In genomic region chr16:31334796-31335195, GRCm38 (mm10) we compare ENCODE assay signal across 19 mouse cellular contexts. TPM values are rescaled to one million over a fixed set of nuclear protein-coding genes. Genes with fewer than 3 reads are reported as not detected.
DNase-seq lines count a peak whose midpoint lies in the region; ATAC-seq lines count a peak whose summit lies in the region.
"Had no signal": no experiment of that assay in that cellular context is flagged by ENCODE, and none has a peak within 500 bp of the region (broad histone marks: within the 10 kb centered on the region; RNA-seq: fewer than 3 reads in every experiment).

No protein-coding gene starts in this region.

- no peaks in the 10 kb centered on the region for H3K9me3 ChIP-seq in midbrain, embryonic 11.5 days (ENCODE audit: control insufficient read depth, low read length)
- H3K9me3 ChIP-seq in midbrain, embryonic 10.5 days (replicated peaks) = no peaks in the 10 kb centered on the region
- no peaks in the 10 kb centered on the region for H3K9me3 ChIP-seq in embryonic facial prominence, embryonic 15.5 days (replicated peaks)
- H3K9me3 ChIP-seq: embryonic facial prominence, embryonic 13.5 days; forebrain, embryonic 10.5 days; heart, embryonic 12.5 days; hindbrain, embryonic 15.5 days had no signal

- no peak overlapping the region for H3K4me3 ChIP-seq in midbrain, embryonic 11.5 days (ENCODE audit: low read depth, low read length)
- H3K4me3 ChIP-seq in midbrain, embryonic 10.5 days = no peak overlapping the region
- no peak overlapping the region for H3K4me3 ChIP-seq in embryonic facial prominence, embryonic 15.5 days (replicated peaks)
- H3K4me3 ChIP-seq: embryonic facial prominence, embryonic 13.5 days; erythroblast, embryonic 14.5 days; forebrain, embryonic 10.5 days; heart, embryonic 12.5 days; hindbrain, embryonic 15.5 days had no signal

- 23% methylated on average over 5 of the region's 5 CpGs for WGBS in midbrain, embryonic 11.5 days
- 23% methylated on average over 5 of the region's 5 CpGs for WGBS in midbrain, embryonic 10.5 days
- 21% methylated on average over 5 of the region's 5 CpGs for WGBS in embryonic facial prominence, embryonic 15.5 days

- H3K4me1 ChIP-seq in midbrain, embryonic 11.5 days (ENCODE audit: control insufficient read depth, insufficient read depth, low read length) = no peaks in the 10 kb centered on the region
- H3K4me1 ChIP-seq in midbrain, embryonic 10.5 days = peaks cover 17% of the 10 kb centered on the region
- no peaks in the 10 kb centered on the region for H3K4me1 ChIP-seq in embryonic facial prominence, embryonic 15.5 days
- H3K4me1 ChIP-seq: hindbrain, embryonic 15.5 days had no signal

- DNase-seq in gastrocnemius, adult 18-20 months (ENCODE audit: low spot score) = peak; percentile 56
- no peak for DNase-seq in gastrocnemius, postnatal 10 days
- DNase-seq in midbrain, embryonic 11.5 days (ENCODE audit: low spot score, missing footprints) = peak; percentile 69
- no peak for DNase-seq in midbrain, embryonic 10.5 days (ENCODE audit: low spot score)
- no peak for DNase-seq in layer of hippocampus, adult 11-12 months (ENCODE audit: low spot score)
- DNase-seq: adrenal gland, postnatal 36 days; cerebellum, adult 11-12 months; cerebellum, adult 9-10 months; cerebellum, postnatal 25 days; kidney, adult 2 months had no signal

- no peaks in the 10 kb centered on the region for H3K36me3 ChIP-seq in midbrain, embryonic 11.5 days (ENCODE audit: control insufficient read depth, insufficient read depth, low read length)
- H3K36me3 ChIP-seq in midbrain, embryonic 10.5 days = no peaks in the 10 kb centered on the region
- no peaks in the 10 kb centered on the region for H3K36me3 ChIP-seq in embryonic facial prominence, embryonic 15.5 days
- H3K36me3 ChIP-seq: embryonic facial prominence, embryonic 13.5 days; forebrain, embryonic 10.5 days; heart, embryonic 12.5 days; hindbrain, embryonic 15.5 days had no signal

- no peak overlapping the region for H3K9ac ChIP-seq in midbrain, embryonic 11.5 days (ENCODE audit: low read length)
- no peak overlapping the region for H3K9ac ChIP-seq in embryonic facial prominence, embryonic 15.5 days
- H3K9ac ChIP-seq: embryonic facial prominence, embryonic 13.5 days; heart, embryonic 12.5 days; hindbrain, embryonic 15.5 days had no signal

- no peak overlapping the region for H3K27ac ChIP-seq in midbrain, embryonic 11.5 days (ENCODE audit: low read depth, low read length)
- no peak overlapping the region for H3K27ac ChIP-seq in midbrain, embryonic 10.5 days (replicated peaks)
- H3K27ac ChIP-seq in embryonic facial prominence, embryonic 15.5 days (replicated peaks) = no peak overlapping the region
- H3K27ac ChIP-seq: embryonic facial prominence, embryonic 13.5 days; forebrain, embryonic 10.5 days; hindbrain, embryonic 15.5 days had no signal

- no peaks in the 10 kb centered on the region; the same call in 1 of the 2 replicates for H3K27me3 ChIP-seq in midbrain, embryonic 11.5 days (ENCODE audit: control insufficient read depth, insufficient read depth, low read length)
- peaks cover 19% of the 10 kb centered on the region for H3K27me3 ChIP-seq in midbrain, embryonic 10.5 days (ENCODE audit: low read depth, poor library complexity, severe bottlenecking)
- no peaks in the 10 kb centered on the region for H3K27me3 ChIP-seq in embryonic facial prominence, embryonic 15.5 days
- H3K27me3 ChIP-seq: embryonic facial prominence, embryonic 13.5 days; heart, embryonic 12.5 days; hindbrain, embryonic 15.5 days had no signal

- no peak for ATAC-seq in midbrain, embryonic 11.5 days (ENCODE audit: low FRiP score)
- peak; percentile 60; the same call in 1 of the 2 replicates for ATAC-seq in embryonic facial prominence, embryonic 15.5 days (ENCODE audit: insufficient number of reproducible peaks, low FRiP score, low TSS enrichment, low read depth)
- ATAC-seq in monocyte, adult 5-6 weeks (replicated peaks; ENCODE audit: insufficient number of reproducible peaks, low FRiP score, low TSS enrichment, poor library complexity, severe bottlenecking) = no peak
- ATAC-seq: forebrain, embryonic 14.5 days; intestine, embryonic 16.5 days had no signal

- H3K4me2 ChIP-seq in midbrain, embryonic 11.5 days = no peak overlapping the region
- no peak overlapping the region for H3K4me2 ChIP-seq in embryonic facial prominence, embryonic 15.5 days (replicated peaks)
- H3K4me2 ChIP-seq: embryonic facial prominence, embryonic 13.5 days; heart, embryonic 12.5 days; hindbrain, embryonic 15.5 days had no signal

RNA-seq across cellular contexts. Expression of gene Apod, which starts 20.2 kb away (rescaled TPM):
- total RNA-seq in gastrocnemius, adult 18-20 months (2021) = 10 to 100 TPM; 41.6 to 82.1 TPM
- 10 to 100 TPM; 14.0 to 18.3 TPM for total RNA-seq in gastrocnemius, postnatal 10 days (2021)
- 49.9 and 55.1 TPM in 2 replicates for polyA plus RNA-seq in midbrain, embryonic 11.5 days (2014; fragmentation: Nextera tagmentation; extraction: Ambion mirVana)
- polyA plus RNA-seq in midbrain, embryonic 10.5 days (2016; fragmentation: Nextera tagmentation; extraction: Ambion mirVana) = 17.4 and 29.0 TPM in 2 replicates
- polyA plus RNA-seq in embryonic facial prominence, embryonic 15.5 days (2015; fragmentation: Nextera tagmentation; extraction: Ambion mirVana) = 89.9 and 96.7 TPM in 2 replicates
- not detected in 3 replicates for total RNA-seq in monocyte, adult 5-6 weeks (2017)
- polyA plus RNA-seq: erythroblast, embryonic 14.5 days had no signal

RNA-seq across cellular contexts. Expression of gene Ppp1r2, which starts 59.7 kb away (rescaled TPM):
- 10 to 100 TPM; 83.4 to 98.3 TPM for total RNA-seq in gastrocnemius, adult 18-20 months (2021)
- total RNA-seq in gastrocnemius, postnatal 10 days (2021) = 10 to 100 TPM; 76.9 to 79.3 TPM
- polyA plus RNA-seq in midbrain, embryonic 11.5 days (2014; fragmentation: Nextera tagmentation; extraction: Ambion mirVana) = 109 and 114 TPM in 2 replicates
- polyA plus RNA-seq in midbrain, embryonic 10.5 days (2016; fragmentation: Nextera tagmentation; extraction: Ambion mirVana) = 96.7 and 101 TPM in 2 replicates
- 90.6 and 92.1 TPM in 2 replicates for polyA plus RNA-seq in embryonic facial prominence, embryonic 15.5 days (2015; fragmentation: Nextera tagmentation; extraction: Ambion mirVana)
- 79.6 to 110 TPM (median 91.3 TPM) in 3 replicates for total RNA-seq in monocyte, adult 5-6 weeks (2017)

Comparison
In these comparisons a context has a peak if more than half of its experiments do, and no peak if none do; other contexts are left out.
1. DNase-seq: peak in gastrocnemius, adult 18-20 months (single experiment) and midbrain, embryonic 11.5 days (single experiment); none in gastrocnemius, postnatal 10 days (single experiment), midbrain, embryonic 10.5 days (single experiment) and layer of hippocampus, adult 11-12 months (single experiment).
2. RNA of gene Apod, which starts 20.2 kb away (total RNA-seq): 41.6 to 82.1 TPM in gastrocnemius, adult 18-20 months and 14.0 to 18.3 TPM in gastrocnemius, postnatal 10 days; not detected in monocyte, adult 5-6 weeks; every median in the first group is over 10 times any median in the second.